Mouse (Mus musculus) layer of hippocampus, adult 8-10 months (tissue): ENCODE measurements at regions not wholly inside any gene's neighbourhood (a gene's known extent, or its start where the extent isn't known, plus 50 kb on each side); places are given as distances from the start of the nearest gene placed in this dataset.
A peak's percentile ranks its signal among the peaks of the same experiment; 100 is the strongest.

ENCODE experiments used
- DNase-seq, 2 experiments: peaks; one replicate each; pipeline ENCODE4 v3.0.0; 2022; ENCODE audit warnings: low spot score in 2 of 2

DNA sequence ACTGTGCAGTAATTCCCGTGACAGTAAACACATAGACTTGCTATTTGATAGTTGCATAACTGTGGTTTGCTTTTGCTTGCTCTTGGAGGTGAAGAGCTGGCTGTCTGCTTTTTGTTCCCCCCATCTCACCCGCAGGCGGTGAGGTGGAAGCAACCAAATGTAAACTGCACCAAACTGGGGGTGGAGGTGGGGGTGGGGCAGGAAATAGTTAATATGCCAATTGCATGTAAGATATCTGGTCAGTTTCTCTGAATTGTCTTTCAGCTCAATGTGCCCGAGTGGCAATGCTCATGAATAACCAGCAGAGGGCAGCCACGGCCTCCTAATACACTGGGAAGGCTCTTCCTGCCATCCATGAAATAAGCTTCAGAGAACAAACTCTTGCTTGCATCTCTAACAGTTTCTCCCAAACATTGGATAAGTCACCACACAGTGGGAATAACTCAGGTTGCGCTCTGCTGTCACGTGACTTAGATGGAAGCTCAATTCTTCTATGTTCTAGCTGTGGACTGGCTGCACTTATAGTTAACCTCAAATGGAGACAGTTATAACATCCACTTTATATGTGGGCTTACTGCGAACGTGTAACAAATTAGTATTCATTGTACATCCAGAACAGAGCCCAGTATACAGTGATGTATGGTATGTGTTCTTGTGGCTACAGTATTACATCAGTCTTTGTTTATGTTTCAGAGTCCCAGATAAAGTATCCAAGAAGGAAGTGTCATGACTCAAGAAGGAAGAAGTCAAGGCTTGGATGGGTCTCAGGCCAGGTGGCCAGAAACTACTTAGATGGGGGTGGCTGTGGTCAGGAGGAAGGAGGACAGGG lies 62.0 kb upstream of the Egflam start:
- peak; percentile 53 to 72 for DNase-seq

DNA sequence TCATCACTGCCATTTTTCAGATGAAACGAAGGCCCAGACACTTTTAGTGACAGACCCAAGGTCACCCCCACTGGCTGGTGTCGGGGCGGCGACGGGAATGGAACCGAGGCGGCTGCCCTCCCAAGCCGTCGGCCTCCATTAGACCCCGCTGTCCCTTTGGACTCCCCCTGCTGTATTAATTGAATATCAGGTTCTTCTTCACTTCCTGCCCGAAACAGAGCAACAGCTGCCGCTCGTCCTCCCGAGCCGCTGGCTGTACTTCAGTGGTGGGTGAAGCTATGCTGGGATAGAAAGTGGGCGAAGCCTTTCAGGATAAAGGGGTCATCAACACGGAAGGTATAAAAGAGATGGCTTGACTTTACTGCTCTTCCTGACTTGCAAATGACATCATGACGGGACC lies 64.4 kb upstream of the Egflam start:
- no peak for DNase-seq

DNA sequence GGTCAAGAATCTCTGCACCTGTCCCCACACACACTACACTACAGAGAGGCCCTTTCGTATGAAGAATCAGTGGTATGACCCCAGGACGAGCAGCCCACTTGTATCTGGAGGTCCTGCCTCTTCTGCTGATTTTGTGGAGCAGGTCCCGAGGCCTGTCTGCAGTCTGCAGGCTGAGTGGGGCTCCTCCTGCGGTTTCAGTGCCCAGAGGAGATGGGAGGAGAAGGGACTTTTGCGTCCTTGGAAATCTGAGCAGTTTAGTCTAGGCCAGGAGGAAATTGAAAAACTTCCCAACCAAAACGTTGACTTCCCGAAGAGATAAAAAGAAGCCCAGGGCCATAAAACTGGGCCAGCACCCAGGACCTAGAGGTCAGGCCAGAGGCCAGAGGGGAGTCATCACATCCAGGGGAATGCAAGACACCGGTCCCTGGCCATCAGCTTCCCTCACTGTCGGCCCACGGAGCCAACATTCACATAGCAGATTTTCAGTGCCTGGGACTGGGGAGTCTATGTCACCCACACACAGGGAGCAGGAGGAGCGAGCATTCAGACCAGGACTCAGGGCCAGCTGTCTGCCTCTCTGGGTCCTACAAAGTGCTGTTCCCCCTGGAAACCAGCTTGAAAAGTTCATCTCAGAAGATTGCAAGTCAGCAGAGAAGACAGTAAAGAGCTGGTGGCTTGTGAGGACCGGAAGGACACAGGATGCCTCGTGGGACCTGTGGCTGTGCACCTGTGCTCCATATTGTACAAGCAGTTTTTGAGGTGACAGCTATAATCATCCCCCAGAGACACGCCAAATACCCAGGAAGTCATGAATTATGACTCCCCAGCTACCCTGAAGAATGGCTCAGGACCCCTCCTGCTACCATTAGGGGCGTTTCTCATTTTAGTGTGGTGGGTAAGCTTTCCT lies 65.5 kb upstream of the Egflam start:
- no peak for DNase-seq

DNA sequence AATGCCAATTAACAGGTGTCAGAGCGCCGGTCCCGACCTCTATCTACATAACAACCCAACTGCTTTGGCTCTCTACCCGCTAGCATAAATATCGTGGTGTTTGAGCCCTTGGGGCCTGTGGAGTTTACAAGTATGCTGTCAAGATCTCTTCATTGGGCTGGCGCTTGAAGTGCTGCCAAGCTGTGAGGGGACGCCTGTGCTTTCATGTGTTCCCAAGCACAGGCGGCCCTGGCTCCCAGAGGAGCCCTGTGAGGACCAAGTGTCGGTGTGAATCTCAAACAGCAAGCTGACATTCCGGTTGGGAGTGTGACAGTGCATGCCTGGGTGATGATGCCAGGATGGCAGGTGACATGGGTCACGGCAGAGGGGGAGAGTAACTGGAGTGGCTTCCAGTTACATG lies 82.0 kb upstream of the Egflam start:
- DNase-seq, result no peak

DNA sequence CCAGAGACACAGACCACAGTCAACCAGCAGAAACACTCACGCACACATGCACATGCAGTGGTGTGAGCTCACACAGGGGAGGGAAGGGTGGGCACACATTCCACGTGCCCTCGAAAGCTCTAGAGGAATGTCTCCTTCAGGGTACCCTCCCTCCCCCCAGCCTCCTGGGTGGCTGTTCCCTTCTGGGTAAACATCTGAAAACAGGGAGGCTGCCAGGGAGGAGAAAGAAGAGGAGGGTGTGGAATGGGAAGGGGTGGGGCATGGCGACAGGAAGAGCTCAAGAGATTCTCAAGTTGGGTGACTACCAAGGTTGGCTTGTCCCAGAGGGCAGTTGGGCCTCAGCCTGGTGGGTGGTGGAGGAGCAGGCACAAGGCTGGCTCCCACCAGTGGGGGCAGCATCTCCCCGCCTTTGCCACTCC lies 82.6 kb upstream of the Egflam start:
- DNase-seq, result no peak

DNA sequence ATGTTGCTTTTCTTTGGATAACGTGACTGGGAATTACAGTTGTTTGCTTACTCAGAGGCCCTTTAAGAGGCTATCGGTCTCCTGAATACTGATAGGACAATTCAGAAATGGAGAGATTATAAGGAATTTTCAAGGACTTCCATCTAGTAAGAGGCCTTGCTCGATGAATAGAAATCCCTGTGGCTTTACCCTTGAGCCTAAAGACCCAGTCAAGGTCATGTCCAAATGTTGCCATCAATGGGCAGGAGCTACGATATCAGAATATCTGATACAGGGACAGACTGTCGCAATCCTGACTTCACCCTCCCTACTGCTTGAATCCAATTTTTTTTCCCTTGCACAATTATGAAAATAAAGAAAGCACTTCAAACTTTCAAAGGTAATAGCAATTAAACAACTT lies 85.5 kb upstream of the Egflam start:
- DNase-seq, result no peak

DNA sequence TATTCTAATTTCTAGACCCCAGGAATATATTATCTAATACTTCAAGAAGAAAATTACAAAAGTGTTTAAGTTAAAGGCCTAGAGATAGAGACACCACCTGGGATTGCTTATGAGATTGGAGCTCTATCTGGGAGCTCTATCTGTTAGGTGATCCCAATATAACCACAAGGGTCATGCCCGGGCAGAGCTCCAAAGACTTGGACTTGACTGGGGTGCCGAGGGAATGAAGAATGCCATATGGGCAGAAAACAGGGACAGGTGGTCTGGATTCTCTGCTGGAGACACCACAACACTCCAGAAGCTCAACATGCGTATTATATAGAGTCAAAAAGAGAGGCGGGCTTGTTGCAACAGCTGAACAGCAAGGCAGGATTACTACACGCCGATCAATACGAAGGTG lies 92.9 kb upstream of the Egflam start:
- no peak for DNase-seq

DNA sequence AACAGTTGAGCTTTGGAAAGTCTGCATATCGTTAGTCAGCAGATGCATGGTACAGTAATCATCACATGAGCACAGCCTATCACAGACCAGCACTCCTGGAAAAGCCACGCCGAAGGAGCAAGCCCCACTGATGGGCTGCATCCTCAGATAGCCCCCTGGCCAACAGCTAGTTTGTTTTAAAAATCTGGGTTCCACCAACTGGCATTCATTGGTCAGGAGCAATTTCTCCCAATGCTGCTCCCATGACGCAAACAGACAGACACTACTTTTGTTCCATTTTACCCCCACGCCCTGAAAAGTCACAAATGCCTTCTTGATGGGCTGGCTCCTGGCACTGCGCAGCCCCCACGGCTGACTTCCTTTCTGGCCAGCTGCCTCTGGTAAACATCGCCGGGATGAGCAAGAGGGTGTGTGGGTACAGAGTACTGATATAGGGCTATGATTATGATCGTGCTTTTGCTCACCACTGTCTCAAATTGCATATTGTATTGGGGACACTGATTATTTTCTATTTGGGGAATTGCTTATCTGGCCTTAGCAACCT lies 95.0 kb upstream of the Egflam start:
- peak in 1 of 2 experiments; percentile 15 for DNase-seq

DNA sequence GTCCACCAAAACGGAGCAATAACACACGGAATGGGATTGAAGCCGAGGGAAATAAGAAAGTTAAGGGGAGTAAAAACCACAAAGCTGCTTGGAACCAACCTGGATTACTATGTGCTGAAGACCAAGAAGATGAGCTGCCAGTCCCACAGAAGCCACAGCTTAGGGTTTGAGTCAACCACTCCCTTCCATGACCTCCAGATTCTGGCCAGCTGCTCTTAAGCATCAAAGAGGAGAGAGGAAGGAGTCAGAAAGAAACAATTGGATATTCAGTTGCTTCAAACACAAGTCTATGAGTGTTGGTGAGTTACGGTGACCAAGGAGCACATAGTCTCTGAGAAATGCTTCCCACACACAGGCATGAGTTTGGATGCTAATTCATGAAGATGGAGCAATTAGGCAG lies 99.7 kb upstream of the Egflam start:
- DNase-seq, result no peak

DNA sequence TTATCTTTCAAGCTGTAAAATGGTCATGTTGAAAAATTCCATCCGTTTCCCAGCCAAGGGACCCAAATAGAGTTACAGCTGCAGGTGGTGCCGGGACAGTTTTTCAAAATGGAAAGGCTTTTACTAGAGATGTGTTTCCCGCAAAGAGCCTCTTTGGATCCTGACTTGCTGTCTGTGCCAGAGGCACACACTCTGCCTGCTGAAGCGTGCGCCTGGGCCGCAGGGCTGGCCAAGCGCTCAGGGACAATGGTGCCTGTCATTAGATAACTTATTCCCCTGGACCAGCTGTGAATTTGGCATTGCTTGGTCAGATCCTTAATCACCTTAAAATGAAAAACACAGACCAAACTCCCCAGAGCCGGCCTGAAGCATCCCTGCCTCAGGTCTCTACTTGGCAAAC lies 110.3 kb upstream of the Egflam start:
- no peak for DNase-seq

DNA sequence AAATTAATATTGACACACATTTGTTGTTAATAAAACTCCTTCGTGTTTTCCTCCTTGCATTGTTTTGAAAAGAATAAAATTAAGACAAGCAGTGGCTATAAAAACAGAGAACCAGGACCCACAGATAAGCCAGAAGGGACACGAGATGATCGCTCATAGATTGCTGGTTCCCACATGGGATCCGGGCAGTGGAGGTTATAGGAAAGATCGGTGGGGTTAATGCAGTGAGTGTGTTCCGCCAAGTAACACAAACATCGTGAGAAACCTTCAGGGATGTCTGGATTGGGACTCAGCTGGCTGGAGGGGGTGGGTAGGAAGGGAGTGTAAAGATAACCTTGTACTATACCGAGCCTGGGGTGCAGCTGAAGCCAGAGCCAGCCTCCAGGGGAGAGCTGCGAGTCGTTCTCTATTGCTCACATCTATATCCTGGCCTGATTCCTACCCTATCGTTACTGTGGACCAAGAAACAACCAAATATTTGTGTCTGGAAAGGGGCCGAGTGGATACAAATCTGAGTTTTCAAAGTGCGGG lies 116.6 kb upstream of the Egflam start:
- DNase-seq, result no peak

DNA sequence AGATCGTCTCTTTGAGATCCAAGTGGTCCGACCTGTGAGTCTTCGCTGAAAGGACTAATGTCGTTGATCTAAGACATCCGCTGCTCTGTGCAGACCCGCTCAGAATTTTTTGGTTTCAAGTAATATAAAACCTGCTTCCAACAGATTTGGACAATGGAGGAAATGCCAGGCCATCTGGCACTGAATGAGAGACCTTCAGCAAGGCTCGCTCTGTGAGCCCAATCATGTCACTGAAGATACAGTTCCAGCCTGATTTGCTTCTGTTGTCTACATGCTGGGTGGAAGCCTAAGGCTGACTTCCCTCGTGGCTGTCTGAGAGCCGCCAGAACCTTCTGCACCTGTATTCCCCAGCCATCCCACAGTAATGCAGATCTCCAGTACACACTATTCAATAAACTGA lies 123.4 kb upstream of the Egflam start:
- DNase-seq, result no peak

DNA sequence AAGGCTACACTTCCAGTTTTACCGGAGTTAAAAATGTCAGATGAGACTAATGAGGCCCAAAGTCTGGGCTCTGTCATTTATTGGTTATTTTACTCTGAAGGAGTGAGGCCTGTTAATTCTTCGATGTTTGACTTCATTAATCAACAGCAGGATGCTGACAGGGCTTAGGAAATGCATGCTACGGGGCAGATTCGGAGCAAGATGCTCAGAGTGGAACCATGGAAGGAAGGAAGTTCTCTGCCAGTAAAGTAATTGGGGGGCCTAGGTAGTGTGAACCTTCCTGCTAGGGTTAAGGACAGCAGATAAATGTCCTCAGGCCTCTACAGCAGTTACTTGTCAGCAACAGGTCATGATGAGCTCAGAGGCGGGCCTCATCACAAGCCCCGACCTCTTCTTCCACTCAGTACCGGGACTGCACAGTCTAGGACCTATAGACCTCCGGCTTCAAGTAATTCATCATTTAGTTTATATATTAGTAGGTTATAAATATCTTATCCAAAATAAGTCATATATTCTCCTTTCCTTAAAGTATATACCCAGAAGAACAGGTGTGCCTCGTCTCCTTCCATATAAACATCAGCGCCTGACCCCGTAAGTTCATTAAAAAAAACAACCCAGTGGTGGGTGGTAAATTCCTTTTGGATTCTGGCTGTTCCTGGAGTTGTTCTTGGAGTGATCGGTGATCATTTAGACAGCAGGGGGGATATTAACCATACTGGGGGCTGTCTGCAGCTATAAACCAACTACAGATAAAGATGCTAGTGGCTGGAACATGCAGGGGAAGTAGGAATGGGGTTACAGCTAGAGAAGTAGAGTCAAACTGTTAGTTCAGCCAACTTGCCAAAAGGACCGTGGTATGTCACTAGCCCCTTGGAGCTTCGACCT lies 124.9 kb upstream of the Egflam start:
- DNase-seq, result no peak

DNA sequence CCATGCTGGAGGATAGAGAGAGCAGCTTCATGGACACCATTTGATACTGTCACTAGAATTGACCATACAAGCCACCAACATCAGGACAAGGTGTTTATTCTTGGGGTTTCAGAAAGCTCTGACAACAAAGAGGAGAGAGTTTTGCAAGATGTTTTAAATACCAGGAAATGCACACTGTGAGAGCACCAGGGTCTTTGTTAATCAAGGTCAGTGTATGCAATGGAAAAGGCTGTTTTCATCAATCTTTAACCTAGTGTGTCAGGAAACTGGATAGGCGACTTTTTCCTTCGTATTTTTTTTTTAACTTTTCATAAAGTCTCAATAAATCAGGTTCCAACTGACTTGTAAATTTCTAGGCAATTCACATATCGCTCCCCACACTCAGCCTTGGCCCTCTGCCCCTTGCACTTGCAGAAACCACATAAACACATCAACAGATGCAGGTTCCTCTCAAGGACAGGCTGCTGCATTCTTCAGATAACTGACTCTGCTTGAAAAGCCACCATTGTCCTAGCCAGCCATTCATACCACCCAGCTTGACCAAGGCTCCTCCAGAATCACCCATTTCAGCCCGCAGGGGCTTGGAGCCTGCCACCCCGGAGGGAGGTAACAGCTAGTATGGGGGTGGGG lies 132.9 kb upstream of the Egflam start:
- no peak for DNase-seq

DNA sequence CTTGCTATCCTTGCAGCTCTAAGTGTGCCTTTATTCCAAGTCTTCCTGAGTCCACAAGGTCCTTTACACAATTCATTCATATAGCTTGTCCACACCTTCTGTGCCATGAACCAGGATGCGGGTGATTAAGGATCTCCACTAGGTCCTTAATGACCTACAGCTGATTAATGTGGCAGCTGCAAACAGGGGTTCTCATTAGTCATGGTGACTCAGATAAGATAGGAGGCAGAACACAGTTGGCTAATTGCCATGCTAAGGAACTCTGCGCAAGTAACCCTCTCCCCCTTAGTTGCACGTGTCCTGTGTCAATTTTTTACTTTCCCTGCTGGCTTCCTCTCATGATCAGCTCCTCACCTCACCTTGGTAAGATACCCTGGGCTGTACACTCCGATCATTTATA lies 139.7 kb upstream of the Egflam start:
- DNase-seq, result no peak

DNA sequence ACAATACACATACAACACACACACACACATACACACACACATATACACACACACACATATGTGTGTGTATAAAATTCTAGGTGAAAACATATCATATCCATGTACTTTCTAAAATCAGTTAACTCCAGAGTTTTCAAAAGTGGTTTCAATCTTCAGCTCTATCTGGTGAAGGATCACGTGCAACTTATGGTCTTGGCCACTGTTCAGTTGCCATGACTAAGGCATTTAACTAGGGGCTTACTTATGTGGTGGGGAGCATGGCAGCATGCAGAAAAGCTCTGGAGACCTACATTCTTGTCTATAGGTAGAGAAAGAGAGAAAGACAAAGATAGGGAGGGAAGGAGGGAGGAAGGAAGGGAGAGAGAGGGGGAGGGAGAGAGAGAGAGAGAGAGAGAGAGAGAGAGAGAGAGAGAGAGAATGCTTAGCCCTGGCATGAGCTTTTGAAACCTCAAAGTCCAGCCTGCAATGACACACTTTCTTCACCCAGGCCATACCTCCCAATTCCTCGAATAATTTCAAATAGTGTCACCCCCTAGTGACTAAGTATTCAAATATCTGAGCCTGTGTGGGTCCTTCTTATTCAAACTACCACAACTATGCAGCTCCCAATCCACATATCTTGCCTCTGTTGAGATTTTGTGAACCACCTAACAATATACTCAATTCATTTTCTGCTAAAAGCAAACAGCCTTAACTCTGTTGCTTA lies 155.1 kb upstream of the Egflam start:
- DNase-seq, result no peak

DNA sequence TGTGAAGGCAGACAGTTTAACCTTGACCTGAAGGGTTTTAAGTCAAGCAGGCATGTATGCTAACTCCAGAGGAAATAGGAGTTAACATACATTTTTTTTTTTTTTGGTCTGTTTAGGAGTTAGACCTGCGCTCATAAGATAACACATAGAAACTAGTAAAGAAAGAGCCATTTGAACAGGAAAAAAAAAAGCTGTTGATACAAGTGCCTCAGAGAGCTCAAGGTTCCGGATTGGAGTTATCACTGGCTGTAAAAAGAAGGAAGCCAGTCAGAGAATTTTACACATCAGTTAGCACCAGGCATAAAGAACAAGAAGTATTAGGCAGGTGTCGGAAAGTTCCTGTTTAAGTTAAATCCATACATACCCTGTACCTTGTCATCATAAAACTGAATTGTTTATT lies 156.2 kb upstream of the Egflam start:
- DNase-seq, result no peak

DNA sequence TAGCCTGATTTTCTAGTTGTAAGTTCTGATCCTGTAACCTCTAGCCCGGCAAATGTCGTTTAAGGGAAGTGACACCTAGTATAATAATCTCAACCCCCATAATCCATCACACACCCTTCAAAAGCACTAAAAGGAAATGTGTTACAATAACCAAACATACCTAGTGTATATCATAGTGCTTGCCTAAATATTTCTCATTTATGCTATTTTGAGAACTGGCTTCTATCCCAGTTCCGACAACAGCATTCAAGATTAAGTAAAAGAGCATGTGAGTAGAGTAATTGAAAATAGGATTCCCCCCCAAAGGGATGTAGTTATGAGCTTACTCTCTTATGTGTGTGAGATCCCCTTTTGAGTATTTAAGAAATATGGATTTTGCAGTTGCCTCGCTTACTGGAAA lies 165.1 kb upstream of the Egflam start:
- DNase-seq, result no peak

DNA sequence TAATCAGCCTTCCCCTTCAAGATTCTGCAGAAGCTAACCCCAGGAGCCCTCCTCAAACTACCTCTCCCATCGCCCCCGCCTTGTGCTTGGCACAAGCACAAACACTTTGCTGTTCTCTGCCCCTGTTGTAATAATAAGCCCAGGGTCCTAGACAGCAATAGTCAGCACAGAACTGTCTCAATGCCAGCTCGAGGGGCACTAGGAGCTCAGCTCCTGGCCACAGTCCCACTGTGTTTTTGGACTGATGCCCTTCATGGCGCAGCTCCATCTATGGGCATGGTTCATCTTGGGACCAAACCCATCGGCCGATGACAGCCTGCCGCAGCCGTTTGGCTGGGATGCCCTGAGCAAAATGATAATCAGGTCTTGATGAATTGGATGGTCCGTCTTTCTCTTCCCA lies 165.5 kb upstream of the Egflam start:
- peak; percentile 4 to 18 for DNase-seq

DNA sequence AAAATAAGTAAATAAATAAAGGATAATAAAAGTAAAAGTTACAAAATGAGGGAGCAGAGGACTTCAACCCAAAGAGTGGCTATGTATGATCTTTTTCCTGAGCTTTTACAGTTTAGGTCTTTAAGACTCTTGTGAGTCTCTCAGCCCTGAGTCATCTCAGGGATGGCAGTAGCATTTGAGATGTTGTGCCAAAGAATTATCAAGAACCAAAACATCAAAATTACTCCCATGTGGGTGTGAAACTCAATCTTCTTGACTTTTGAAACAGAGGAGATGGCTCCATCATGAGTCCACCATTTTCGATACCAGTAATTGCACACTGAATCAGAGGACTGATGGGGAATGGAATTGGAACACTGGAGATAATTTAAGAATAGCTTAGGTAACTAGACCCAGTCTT lies 174.0 kb upstream of the Egflam start:
- no peak for DNase-seq
